Mouse (Mus musculus): ENCODE data around the gene Rb1.

The Rb1 gene

GRCm38 (mm10) chr14:73334926-73335805, 9.5 kb upstream of the Rb1 start:
- DNase-seq, result no peak

- no peak for DNase-seq
Observed at GRCm38 (mm10) chr14:73333880-73334279, 8.3 kb upstream of the Rb1 start.

- DNase-seq, result no peak
Observed at GRCm38 (mm10) chr14:73331386-73331785, 5.8 kb upstream of the Rb1 start.

GRCm38 (mm10) chr14:73329871-73330270, 4.2 kb upstream of the Rb1 start:
- DNase-seq, result no peak

- DNase-seq, result no peak
Observed at GRCm38 (mm10) chr14:73326511-73326910, 889 bp upstream of the Rb1 start.

GRCm38 (mm10) chr14:73324634-73325455, 777 bp downstream of the Rb1 start:
- peak; percentile 77 for DNase-seq

GRCm38 (mm10) chr14:73323965-73324364, 1.7 kb downstream of the Rb1 start:
- no peak for DNase-seq

GRCm38 (mm10) chr14:73322142-73322541, 3.5 kb downstream of the Rb1 start:
- DNase-seq, result no peak

- DNase-seq, result no peak
Observed at GRCm38 (mm10) chr14:73316933-73317332, 8.7 kb downstream of the Rb1 start.

- DNase-seq, result no peak
Observed at GRCm38 (mm10) chr14:73313864-73314263, 11.8 kb downstream of the Rb1 start.

- DNase-seq, result no peak
Observed at GRCm38 (mm10) chr14:73313396-73313795, 12.2 kb downstream of the Rb1 start.

- no peak for DNase-seq
Observed at GRCm38 (mm10) chr14:73312909-73313308, 12.7 kb downstream of the Rb1 start.

- no peak for DNase-seq
Observed at GRCm38 (mm10) chr14:73307490-73307889, 18.1 kb downstream of the Rb1 start.

- DNase-seq, result peak; percentile 29
Observed at GRCm38 (mm10) chr14:73303193-73303592, 22.4 kb downstream of the Rb1 start.

GRCm38 (mm10) chr14:73301856-73302255, 23.8 kb downstream of the Rb1 start:
- no peak for DNase-seq

- no peak for DNase-seq
Observed at GRCm38 (mm10) chr14:73295512-73295911, 30.1 kb downstream of the Rb1 start.

- no peak for DNase-seq
Observed at GRCm38 (mm10) chr14:73293616-73294015, 32.0 kb downstream of the Rb1 start.

GRCm38 (mm10) chr14:73292434-73292833, 33.2 kb downstream of the Rb1 start:
- no peak for DNase-seq

- DNase-seq, result no peak
Observed at GRCm38 (mm10) chr14:73289915-73290314, 35.7 kb downstream of the Rb1 start.

GRCm38 (mm10) chr14:73280996-73281395, 44.6 kb downstream of the Rb1 start:
- no peak for DNase-seq

- no peak for DNase-seq
Observed at GRCm38 (mm10) chr14:73279096-73279495, 46.5 kb downstream of the Rb1 start.

GRCm38 (mm10) chr14:73271807-73272206, 53.8 kb downstream of the Rb1 start:
- no peak for DNase-seq

GRCm38 (mm10) chr14:73266166-73266565, 59.5 kb downstream of the Rb1 start:
- DNase-seq, result no peak

- DNase-seq, result no peak
Observed at GRCm38 (mm10) chr14:73262210-73262609, 63.4 kb downstream of the Rb1 start.
